Mouse (Mus musculus) layer of hippocampus, postnatal 14 days (tissue): ENCODE measurements around the gene Stab1. TPM values are rescaled to one million over a fixed set of nuclear protein-coding genes. Genes with fewer than 3 reads are reported as not detected.

Source experiments
- DNase-seq, 2 experiments: peaks; one replicate each; pipeline ENCODE4 v3.0.0; 2021 to 2022; ENCODE audit warnings: low spot score in 2 of 2, mixed read lengths in 1 of 2
- total RNA-seq, 2 experiments: library from RNA; stranded (reverse); gene quantifications; 2 replicates each; pipeline ENCODE4 v1.2.3; 2021

The Stab1 gene
- total RNA-seq, 2 experiments from 2014 or later: 27.9 to 32.0 TPM

DNA sequence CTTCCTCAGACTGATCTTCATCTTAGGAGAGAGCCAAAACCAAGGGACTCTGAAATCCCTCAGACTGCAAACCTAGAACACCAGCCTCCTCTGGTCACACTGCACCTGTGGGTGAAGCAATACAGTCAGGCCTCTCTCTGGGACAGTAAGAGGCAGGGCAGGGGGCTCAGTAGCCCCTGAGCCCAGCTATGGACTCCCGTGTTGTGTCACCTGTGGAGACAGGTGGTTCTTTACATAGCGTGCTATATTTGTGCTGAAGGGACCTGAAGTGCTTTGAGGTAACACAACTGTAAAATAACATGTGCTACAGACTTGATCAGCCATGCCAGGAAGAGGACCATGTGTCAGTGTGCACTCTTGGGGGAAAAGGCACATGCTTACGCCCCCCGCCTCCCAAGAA, 27.1 kb upstream of the Stab1 start:
- no peak for DNase-seq

DNA sequence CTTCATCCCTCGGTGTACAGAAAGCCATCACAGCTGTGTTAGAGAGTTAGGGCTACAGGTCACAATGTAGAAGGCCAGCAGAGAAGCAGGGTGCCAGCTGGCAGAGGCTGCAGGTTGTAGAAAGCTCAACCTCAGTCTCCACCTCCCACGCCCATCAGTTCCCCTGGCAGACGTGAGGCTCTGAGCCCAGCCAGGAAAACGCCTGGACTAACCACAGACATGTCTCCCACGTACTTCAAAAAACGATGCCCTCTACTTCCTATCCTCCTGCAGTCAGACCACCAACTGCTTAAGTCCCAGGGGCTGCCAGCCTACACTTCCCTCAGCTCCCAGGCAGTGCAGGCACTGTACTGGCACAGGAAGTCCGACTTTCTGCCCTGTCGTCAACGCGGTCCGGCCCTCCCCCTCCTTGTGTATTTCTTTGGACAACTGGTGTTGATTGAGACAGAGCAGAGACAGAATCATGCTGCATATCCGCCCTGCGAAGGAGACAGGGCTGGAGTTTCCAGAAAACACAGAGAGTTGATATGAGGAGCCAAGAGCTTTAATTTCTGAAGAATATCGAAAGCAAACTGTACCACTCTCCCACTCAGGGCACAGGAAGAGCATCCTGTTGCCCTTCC, 26.6 kb upstream of the Stab1 start:
- no peak for DNase-seq

DNA sequence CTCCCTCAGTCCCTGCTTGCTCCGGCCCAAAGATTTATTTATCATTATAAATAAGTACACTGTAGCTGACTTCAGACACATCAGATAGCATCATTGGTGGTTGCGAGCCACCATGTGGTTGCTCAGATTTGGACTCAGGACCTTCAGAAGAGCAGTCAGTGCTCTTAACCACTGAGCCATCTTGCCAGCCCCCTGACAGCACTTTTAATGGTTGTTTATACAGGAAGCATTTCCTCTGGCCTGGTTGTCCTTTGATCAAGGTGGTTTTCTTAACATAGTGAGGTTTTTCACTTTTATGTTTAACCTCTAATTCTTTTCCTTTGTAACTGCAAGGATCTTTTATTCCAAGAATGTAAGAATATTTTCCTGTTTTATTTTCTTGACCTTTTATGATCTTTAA, 26.0 kb upstream of the Stab1 start:
- DNase-seq: no peak

DNA sequence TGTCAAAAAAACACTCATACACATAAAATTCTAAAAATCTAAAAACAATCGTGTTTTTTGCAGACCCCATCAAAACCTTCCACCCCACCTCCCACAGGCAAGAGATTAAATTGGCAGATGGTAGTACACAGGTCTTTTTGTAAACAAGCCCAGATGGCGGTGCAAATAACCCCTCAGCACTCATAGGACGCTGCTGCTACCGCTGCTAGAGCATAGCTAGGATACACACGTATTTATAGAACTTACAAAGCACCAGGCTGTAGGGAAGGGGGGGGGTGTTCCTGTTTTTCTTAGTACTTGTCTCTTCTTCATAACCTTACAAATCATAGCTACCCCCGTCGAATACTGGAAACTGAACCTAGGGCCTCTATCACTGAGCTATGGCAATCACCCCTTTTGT, 25.4 kb upstream of the Stab1 start:
- no peak for DNase-seq

DNA sequence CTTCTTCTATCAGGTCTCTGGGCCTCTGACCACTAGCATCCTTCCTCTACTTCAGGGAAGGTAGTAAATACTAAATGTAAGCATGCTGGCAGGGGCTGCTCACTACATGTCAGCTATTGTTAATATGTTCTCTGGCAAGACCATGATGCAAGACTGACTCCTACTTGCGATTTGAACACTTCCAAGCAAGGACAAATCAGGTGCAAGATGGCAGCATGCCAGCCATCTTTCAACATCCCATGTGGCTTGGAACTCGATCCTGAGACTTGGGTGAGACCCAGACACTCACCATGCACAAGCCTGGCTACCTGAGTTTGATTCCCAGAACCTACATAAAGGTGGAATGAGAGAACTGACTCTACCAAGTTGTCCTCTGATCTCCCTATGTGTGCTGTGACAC, 23.5 kb upstream of the Stab1 start:
- no peak for DNase-seq

DNA sequence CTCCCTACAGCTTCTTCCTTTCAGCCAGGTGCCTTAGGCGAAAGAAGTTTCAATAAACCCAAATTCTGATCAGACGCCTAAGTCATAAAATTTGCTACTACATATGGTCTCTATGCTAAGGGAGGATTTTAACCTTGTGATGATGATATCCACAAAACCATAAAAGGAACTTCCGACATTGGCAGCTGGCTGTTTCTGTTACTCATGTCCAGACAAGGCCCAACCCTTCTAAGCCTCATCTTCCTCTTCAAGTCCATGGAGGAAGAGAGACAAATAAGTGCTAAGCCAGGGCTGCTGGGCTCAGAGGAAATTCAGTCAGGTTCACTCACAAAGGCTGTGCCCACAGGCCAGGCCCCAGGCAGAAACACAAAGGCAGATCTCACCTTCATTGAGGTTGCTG, 20.9 kb upstream of the Stab1 start:
- DNase-seq: no peak

DNA sequence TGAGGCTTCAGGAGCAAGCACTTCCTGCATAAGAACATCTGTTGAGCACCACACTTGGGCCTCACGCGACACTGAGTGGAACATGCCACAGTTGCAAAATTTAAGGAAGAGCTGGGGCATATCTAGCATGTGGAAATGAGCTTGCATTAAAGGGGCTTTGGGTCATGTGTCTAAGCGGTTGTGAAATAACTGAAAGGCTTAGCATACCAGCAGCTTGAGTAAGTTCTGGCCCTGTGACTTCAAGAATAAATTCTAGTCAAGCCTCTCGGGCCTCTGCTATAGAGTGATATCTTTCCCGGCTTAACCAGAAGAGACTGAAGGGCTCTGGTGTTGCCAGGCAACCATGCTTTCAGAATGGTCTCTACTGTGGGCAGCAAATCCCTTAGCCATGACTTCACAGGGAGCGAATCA, 20.3 kb upstream of the Stab1 start:
- no peak for DNase-seq

DNA sequence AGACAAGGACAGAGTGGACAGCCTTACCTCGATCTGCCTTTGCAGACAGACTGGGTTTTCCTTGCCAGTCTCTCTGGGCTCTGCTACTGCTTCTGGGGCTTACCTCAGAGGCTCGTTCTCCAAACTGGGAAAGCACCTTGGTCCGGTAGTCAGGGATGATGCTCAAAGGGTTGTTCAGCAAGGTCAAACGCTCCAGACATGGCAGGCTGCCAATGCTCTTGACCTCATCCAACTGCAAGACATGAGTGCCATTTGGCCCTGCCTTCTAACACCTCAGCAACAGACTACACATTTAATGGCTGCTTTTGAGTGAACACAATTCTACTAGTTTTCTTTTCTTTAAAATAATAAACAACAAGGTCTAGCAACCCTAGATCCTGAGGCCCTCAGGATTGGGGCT, 18.2 kb upstream of the Stab1 start:
- no peak for DNase-seq

DNA sequence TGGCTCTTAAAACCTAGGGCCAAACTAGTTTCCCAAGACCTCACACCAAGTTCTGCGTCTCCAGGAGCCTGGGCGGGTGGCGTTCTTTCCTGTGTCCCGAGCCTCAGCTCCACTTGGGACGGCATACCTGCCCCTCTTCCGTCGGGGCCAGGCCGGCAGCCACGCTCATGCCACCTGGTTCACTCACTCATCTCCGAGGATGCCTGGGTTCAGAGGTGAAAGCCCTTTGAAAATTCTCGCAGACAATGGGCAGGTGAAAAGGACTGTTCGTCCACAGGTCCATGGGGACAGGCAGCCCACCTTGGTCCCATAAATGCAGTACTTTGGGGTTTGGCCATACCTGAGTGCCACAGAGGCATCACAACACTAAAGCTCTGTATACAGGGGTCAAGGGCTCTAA, 15.8 kb upstream of the Stab1 start:
- DNase-seq: no peak

DNA sequence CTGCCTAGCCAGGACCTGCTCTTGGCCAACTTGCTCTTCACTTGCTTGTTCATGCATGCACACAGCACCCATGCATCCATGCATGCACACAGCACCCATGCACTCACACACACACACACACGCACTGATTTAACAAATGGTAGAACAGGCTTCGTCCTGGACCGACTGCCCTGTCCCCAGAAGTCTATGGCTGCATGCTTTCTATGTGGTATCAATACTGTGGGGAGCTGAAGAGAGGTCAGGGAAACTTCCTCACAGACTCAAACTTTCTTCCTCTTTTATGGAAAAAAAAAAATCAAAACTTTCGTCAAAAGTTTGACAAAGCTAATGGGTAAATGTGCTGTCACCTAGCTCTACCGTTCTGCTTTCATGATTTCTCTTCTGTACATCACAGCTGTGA, 15.1 kb upstream of the Stab1 start:
- no peak for DNase-seq

DNA sequence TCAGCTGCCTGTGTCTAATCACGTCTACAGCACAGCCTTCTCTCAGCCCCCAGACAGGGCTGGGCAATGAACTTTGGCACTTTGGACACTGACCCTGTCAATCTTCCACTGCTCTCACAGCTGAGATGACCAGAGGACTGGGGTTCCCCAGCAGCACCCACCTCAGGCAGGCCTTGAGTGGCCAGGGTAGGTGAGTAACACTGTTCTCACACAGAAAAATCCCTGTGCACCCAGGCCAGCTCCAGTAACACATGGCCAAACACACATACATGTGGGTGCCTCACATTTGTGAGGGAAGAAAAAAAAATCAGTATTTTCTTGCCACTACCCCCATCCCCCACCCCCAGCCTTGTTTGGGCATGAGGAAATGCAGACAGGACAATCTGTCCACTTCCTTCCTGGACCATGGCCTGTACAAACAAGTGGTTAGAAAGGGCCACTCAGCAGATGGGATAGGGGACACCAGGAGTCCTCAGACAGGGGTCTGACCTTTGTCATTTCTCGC, 14.4 kb upstream of the Stab1 start:
- DNase-seq: no peak

DNA sequence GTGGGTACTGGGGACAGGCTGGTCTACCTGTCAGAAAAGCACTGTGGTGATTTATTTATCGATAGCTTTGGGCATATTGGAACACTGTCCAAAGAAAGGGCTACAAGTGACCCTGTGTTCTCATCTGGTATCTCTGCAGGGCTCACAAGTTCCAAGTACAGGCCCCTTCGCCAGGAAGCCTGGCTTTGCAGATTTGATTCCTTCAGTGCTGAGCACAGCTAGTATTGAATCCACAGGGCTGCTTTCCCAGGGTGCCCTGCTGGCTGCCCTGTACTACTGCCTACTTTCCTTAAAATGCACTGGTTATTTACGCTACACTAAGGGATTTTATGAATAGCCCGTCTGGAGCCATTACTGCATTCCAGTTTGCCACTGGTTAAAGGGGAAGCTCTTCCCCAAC, 13.1 kb upstream of the Stab1 start:
- no peak for DNase-seq

DNA sequence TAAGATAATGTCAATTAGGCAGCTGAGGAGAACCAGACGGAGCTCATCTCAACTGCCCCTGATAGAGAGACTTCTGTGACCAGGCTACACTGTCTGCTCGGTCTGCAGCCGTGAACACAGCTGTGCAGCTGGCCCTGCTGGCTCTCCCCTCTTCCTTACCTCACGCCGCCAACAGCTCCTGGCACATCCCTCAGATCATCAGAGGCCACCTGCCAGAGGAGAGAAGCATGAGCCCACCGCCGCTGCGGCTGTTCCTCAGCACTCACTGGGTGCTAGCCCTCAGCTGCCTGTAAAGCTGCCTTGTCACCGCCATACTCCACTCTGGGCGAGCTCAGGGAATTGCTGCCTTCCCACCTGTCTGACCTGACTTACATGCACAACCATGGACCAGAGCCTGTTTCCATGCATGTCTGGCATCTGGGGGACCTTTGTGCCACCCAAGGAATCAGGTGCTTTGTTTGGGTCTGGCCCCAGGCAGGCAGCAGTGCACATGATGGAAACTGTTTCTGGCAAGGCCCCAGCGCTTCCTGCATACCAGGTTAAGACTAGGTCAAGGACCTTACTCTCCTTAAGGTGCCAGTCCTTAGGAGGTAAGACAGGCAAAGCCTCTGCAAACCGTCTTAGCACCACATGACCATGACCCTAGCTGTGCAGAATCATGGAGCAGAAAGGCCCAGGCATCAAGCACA, 11.4 kb upstream of the Stab1 start:
- no peak for DNase-seq

DNA sequence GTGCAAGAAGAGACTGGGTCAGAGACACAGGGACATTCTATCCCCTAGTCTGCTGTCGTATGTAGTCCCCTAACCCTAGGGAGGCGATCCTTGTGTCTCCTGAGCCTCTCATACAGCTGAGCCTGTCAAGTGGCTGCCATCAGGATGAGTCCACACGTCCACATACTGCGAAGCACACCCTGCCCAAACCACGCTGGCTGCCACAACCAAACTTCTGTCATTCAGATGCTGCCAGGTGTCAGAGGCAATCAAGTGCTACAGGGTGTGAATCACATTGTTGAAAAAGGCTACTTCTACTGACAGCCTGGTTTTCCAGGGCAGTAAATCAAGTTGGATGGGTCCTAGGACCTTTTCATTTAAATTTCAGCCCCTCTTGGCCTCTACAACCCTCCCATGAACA, 9.3 kb upstream of the Stab1 start:
- DNase-seq: no peak

DNA sequence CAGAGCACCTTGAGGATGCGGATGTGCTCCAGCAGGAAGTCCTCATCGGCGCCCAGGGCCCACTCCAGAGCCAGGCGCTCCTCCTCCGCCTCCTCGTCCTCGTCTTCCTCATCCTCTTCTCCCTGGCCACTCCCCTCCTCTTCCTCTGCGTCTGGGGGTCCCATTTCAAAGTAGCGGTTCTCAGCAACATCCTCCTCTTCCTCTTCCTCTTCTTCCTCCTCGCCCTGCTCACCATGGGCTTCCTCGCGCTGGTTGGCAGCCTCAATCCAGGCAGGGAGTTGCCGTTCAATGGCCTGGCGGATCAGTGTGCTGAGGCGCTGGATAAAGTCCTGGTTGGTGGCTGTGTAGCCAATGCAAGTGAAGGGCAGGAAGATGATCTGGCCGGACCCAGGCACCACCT, 8.8 kb upstream of the Stab1 start:
- DNase-seq: no peak

DNA sequence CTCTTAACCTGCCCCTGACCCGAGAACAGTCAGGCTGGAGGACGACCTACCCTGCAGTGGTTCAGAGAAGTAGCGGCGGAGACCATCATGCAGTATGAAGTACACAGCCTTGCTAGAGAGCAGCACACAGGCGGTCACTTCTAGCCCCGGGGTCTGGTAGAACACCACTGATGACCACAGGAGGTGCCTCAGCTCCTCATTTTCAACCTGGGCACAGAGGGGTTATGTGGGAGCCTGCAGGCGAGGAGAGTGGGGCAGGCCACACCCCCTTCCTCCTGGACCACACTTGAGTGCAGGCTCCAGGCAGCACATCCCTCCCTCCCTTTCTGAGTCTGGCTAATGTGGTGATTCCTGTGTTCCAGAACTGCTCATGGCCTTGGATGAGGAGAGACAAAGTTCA, 5.1 kb upstream of the Stab1 start:
- no peak for DNase-seq

DNA sequence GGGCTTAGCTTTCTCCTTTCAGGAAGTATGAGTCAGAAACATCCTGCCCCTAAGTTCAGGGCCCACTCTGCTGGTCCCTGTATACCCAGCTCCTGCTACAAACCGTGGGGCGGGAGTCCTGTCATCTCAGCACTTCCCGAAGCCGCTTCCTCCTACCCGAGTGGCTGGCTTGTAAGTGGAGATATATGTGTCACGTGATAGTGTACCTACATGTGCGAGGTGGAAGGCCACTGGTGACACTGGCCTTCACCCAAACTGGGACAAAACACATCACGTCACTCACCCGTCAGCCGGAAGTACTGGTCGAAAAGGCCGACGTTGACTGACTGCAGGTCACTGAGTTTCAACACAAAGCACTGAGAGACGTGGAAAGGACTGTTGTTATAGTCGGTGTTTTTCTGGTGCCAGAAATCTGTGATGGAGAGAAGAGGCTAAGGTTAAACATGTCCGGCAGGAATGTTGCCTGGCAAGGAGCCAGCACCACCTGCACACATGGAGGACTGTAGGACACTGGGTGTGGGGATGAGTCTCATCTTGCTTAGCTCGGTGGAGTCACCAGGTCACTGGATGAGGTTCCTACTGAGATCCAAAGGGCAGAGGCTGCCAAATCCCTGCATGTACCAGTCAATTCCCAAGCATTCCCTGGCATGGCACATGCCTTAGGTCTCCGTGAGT, 4.5 kb upstream of the Stab1 start:
- DNase-seq: no peak

DNA sequence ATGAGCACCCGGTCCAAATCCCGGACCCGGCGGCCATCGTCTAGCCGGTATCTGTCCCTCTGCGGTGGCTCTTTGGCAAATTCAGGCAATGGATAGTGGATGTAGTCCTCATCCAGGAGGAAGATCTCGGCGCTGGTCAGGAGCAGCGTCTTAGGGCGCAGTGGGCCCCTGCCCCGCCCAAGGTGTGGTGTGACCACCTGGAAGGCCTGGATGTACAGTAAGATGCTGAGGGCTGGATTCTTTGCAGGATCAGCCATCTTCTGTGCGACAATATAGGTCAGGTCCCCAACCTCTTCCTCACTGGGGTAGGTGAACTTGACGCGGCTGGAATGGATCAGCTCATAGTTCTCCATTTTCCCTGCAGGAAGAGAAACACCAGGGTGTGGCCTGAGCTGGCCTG, 3.4 kb upstream of the Stab1 start:
- no peak for DNase-seq

DNA sequence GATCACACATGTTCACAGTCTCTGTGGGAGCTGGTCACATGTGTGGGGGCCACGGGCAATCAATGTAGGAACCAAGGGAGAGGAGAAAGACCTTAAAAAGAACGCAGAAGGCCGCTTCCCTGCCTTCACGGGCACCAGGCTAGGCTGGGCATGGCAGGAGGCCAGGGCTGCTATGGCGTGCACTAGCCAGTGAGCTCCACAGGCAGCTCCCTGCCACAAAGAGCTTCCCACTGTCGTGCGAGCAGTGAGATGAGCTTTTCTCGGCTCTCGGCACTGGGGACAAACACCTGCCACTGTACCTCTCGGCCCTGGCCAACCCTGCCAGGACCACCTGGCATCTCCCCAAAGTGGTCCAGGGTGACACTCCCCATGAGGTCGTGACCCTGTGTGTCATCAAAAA, 2.9 kb upstream of the Stab1 start:
- DNase-seq: no peak

DNA sequence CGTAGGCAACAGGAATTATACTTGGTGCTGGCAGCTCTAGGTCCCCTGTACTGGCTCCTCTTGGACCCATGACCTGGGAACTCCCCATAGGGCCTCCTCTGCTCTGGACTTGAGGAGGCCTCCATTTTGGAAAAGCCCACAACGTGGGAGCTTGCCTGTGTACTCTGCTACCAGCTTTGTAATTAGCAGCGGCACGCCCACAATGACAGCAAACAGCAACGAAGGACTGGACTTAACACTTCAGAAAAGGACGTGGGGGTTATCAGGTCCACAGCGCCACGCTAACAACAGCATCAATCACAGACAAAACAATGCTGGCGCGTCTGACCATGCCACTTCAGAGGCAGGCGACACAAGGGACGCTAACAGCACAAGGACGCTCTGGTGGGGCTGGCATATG, 2.5 kb upstream of the Stab1 start:
- no peak for DNase-seq

DNA sequence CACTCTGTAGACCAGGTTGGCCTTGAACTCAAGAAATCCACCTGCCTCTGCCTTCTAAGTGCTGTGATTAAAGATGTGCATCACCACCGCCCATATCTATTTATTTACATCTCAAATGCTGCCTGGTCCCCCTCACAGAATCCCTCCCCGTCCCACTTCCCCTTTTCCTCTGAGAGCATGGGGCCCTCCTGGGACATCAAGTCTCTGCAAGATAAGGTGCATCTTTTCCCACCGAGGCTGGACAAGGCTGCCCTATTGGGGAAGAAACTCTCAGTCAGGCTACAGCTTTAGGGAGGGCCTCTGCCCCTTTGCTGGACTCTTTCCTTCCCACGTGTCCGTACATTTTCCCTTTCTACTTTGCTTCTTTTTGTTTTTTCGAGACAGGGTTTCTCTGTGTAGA, 1.1 kb upstream of the Stab1 start:
- DNase-seq: no peak

DNA sequence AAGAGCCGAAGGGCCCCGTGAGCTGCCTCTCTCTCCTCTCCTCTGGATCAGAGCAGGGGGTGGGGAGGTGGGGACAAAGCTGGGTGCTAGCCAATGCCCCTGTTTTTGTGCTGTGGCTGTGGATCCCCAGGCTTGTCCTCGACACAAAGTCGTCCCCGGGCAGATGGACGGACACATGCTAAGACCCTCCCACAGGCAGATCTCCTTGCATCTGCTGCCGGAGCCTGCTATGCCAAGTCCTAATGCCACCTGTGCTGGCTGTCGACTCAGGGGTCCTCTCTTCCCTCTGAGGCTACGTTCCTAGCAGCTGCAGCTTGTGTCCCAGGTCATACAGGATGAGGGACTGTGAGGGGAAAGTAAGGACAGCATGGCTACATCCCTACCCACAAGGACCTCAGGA, 1.6 kb downstream of the Stab1 start:
- no peak for DNase-seq
